ENCODE assay signal across 9 mouse cellular contexts in genomic region chr6:97488821-97489220, GRCm38 (mm10).
DNase-seq lines count a peak whose midpoint lies in the region; ATAC-seq and TF ChIP-seq lines count a peak whose summit lies in the region.
"Had no signal": no experiment of that assay in that cellular context is flagged by ENCODE, and none has a peak within 500 bp of the region (broad histone marks: within the 10 kb centered on the region; RNA-seq: fewer than 3 reads in every experiment).

No protein-coding gene starts in this region.

- WGBS in forebrain, embryonic 13.5 days = 29% methylated on average over 7 of the region's 7 CpGs

- peaks cover 52% of the 10 kb centered on the region for H3K27me3 ChIP-seq in C2C12 (ENCODE audit: control insufficient read depth, insufficient read depth, insufficient read length)
- peaks cover 15% of the 10 kb centered on the region for H3K27me3 ChIP-seq in forebrain, embryonic 13.5 days

- no peaks in the 10 kb centered on the region for H3K36me3 ChIP-seq in C2C12 (ENCODE audit: control insufficient read depth, insufficient read depth)
- H3K36me3 ChIP-seq in forebrain, embryonic 13.5 days (ENCODE audit: poor library complexity, severe bottlenecking) = no peaks in the 10 kb centered on the region

- H3K79me2 ChIP-seq in C2C12 (ENCODE audit: control insufficient read depth, insufficient read depth) = no peaks in the 10 kb centered on the region

- peak; percentile 53 for DNase-seq in embryo, embryonic 10 days (ENCODE audit: low spot score)
- no peak for DNase-seq in embryo, embryonic 9.5 days (ENCODE audit: extremely low spot score)
- DNase-seq in kidney, postnatal 14 days = peak; percentile 28
- no peak for DNase-seq in T-cell, adult 2 months (ENCODE audit: low spot score)
- DNase-seq in adrenal gland, adult 8-10 months = no peak

- H3K79me3 ChIP-seq in C2C12 (ENCODE audit: low read depth) = no peaks in the 10 kb centered on the region

- no peak overlapping the region for H3ac ChIP-seq in C2C12 (ENCODE audit: control insufficient read depth, insufficient read length, low read depth)

- no peaks in the 10 kb centered on the region for H3K9me3 ChIP-seq in forebrain, embryonic 13.5 days (replicated peaks)

- H3K27ac ChIP-seq in forebrain, embryonic 13.5 days = no peak overlapping the region; the same call in 1 of the 2 replicates

- H3K4me1 ChIP-seq in forebrain, embryonic 13.5 days = peaks cover 24% of the 10 kb centered on the region

- peak overlapping the region; percentile 98; the same call in 1 of the 2 replicates for H3K4me2 ChIP-seq in forebrain, embryonic 13.5 days

- no peak for TF ChIP-seq CTCF in C2C12 (IDR thresholded peaks at IDR 0.05; ENCODE audit: control insufficient read depth, insufficient read depth, insufficient read length)

- no peak overlapping the region for H3K9ac ChIP-seq in forebrain, embryonic 13.5 days

- ATAC-seq in forebrain, embryonic 13.5 days = peak; percentile 60; the same call in 1 of the 2 replicates
- ATAC-seq in megakaryocyte-erythroid progenitor cell, adult 5-6 weeks (replicated peaks; ENCODE audit: low FRiP score, low TSS enrichment, poor library complexity, severe bottlenecking) = no peak

- H3K4me3 ChIP-seq in C2C12 (ENCODE audit: insufficient read depth, poor library complexity, severe bottlenecking) = no peak overlapping the region
- H3K4me3 ChIP-seq in forebrain, embryonic 13.5 days = no peak overlapping the region
- H3K4me3 ChIP-seq: erythroblast, embryonic 14.5 days had no signal

TF ChIP-seq in C2C12, 6 proteins besides CTCF, POLR2A, EP300 and RAD21:
- TF ChIP-seq CEBPB (IDR thresholded peaks at IDR 0.05; ENCODE audit: low read depth) (no peak), USF1 (IDR thresholded peaks at IDR 0.05; ENCODE audit: low read depth) (peak; percentile 12)

Comparison
In these comparisons a context has a peak if more than half of its experiments do, and no peak if none do; other contexts are left out.
1. DNase-seq: peak in embryo, embryonic 10 days (single experiment) and kidney, postnatal 14 days (single experiment); none in embryo, embryonic 9.5 days (single experiment), T-cell, adult 2 months (single experiment) and adrenal gland, adult 8-10 months (single experiment).